Comparison of ENCODE assay signal across 23 mouse cellular contexts in the genomic region with DNA sequence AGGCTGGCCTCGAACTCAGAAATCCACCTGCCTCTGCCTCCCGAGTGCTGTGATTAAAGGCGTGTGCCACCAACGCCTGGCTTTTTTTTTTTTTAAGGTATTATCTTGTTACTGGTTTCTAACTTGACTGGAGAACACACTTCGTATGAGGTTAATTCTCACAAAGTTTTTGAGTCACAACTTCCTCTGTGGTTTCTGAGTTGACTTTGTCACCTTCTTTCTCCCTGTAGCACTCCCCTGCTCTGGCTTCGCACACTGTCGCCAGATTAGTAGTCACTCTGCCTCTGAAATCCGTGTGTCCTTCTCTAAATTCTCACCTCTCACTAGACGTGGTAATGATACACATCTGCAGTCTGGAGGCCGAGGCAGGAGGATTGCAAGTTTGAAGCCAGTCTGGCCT. TPM values are rescaled to one million over a fixed set of nuclear protein-coding genes. Genes with fewer than 3 reads are reported as not detected.
"Had no signal": no experiment of that assay in that cellular context is flagged by ENCODE, and none has a peak within 500 bp of the region (broad histone marks: within the 10 kb centered on the region; RNA-seq: fewer than 3 reads in every experiment).

No protein-coding gene starts in this region.

- DNase-seq: kidney, adult 18-20 months; kidney, postnatal 25 days; left cerebral cortex, postnatal 4 days; liver, postnatal 0 days; lung, embryonic 14.5 days; thymus, adult 2 months; thymus, postnatal 14 days; thymus, postnatal 4 days had no signal

- H3K4me2 ChIP-seq: limb, embryonic 12.5 days; limb, embryonic 15.5 days; liver, embryonic 11.5 days; lung, embryonic 14.5 days; midbrain, embryonic 13.5 days; neural tube, embryonic 13.5 days had no signal

- H3K27ac ChIP-seq: kidney, postnatal 0 days; layer of hippocampus, adult 2 months; limb, embryonic 12.5 days; limb, embryonic 15.5 days; liver, embryonic 14.5 days; macrophage; midbrain, embryonic 13.5 days; neural tube, embryonic 13.5 days had no signal

- H3K9ac ChIP-seq: limb, embryonic 12.5 days; limb, embryonic 15.5 days; liver, embryonic 14.5 days; liver, postnatal 0 days; lung, embryonic 14.5 days; midbrain, embryonic 13.5 days; neural tube, embryonic 13.5 days had no signal

- H3K36me3 ChIP-seq: midbrain, embryonic 13.5 days; neural tube, embryonic 13.5 days had no signal

- ATAC-seq: liver, postnatal 0 days; lung, postnatal 0 days; midbrain, embryonic 13.5 days; midbrain, embryonic 16.5 days had no signal

- H3K4me3 ChIP-seq: layer of hippocampus, adult 2 months; limb, embryonic 12.5 days; limb, embryonic 15.5 days; midbrain, embryonic 13.5 days; neural tube, embryonic 13.5 days had no signal

- H3K27me3 ChIP-seq: limb, embryonic 12.5 days; limb, embryonic 15.5 days; midbrain, embryonic 13.5 days; neural tube, embryonic 13.5 days had no signal

- H3K4me1 ChIP-seq: limb, embryonic 12.5 days; limb, embryonic 15.5 days had no signal

- H3K9me3 ChIP-seq: limb, embryonic 15.5 days; midbrain, embryonic 13.5 days; neural tube, embryonic 13.5 days had no signal

RNA-seq across cellular contexts. Expression of a gene that starts 36.0 kb away (rescaled TPM):
- total RNA-seq: megakaryocyte, adult 5-6 weeks; neutrophil, adult 5-6 weeks had no signal
- polyA plus RNA-seq: macrophage; small intestine, adult 2 months; spleen, adult 2 months had no signal
